Mouse (Mus musculus) cerebellum, adult 11-12 months (tissue): ENCODE results near the gene Mybbp1a.
A peak's percentile ranks its signal among the peaks of the same experiment; 100 is the strongest.

Source experiments
- DNase-seq: peaks from one replicate; pipeline ENCODE4 v3.0.0; 2022

Gene Mybbp1a

DNA sequence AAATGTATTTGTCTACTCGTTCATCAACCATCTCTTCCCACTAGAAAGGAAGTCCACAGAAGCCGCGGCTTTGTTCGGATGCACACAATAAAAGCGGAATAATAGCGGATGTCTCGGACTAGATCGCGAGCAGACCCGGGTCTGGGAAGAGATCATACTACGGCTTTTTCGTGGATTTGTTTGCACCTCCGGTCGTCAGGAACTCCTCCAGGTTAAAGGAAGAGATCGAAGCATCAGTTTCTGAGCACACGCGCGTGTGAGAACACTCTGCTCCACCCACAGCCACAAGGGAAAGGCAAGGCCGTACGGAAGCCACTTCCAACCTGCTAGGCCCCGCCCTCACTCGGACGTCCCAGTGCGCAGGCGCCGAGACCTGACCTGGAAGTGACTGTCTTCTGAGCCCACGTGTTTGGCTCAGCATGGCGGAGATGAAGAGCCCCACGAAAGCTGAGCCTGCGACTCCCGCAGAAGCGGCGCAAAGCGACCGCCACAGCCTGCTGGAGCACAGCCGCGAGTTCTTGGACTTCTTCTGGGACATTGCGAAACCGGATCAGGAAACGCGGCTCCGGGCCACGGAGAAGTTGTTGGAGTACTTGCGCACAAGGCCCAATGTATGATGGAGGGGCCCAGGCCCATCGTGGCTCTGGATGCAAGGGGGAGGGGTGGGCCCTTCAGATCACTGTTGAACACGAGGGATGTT is at the start of gene Mybbp1a:
Gene Mybbp1a (plus strand): TSS at position 391 of the 700 bp plus-strand sequence.
- DNase-seq = peak; percentile 97

DNA sequence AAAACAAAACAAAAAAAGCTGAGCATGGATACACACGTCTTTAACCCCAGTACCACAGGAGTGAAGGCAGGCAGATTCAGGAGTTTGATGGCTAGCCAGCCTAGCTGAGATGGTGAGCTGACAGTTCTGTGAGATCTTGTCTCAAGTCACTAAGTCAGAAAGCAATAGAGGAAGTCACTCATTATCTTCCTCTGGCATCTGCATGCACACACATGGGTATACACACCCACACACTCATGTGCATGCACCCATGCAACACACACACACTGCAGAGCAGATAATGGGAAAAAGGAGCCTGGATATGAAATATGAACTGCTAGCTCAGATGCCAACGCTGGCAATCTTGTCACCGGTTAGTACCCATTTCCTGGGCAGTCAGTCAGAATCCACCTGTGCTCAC is 47.9 kb upstream of the Mybbp1a start:
- DNase-seq = no peak

DNA sequence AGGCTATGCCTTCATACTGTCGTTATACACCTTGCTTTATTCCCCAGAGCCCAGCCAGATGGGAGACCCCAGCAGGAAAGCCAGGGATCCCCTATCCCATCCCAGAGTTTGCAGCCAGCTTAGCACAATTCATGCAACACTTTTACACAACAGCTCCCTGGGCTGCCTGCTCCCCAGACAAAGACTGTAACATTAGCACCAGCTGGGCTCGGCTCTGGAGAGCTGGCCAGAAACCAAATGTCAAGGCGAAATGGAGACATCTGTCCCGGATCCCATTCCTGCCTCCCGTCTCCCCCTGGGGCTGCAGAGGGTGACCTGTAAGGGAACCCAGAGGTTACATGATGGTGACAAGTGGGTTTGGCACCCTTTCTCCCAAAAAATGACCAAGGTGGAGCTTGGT is 47.5 kb upstream of the Mybbp1a start:
- DNase-seq = no peak

- no peak for DNase-seq
These were observed 46.5 kb upstream of the Mybbp1a start for GRCm38 (mm10) chr11:72394694-72395093.

- no peak for DNase-seq
These were observed 45.5 kb upstream of the Mybbp1a start for GRCm38 (mm10) chr11:72395652-72396051.

- DNase-seq = no peak
These were observed 44.5 kb upstream of the Mybbp1a start for GRCm38 (mm10) chr11:72396621-72397020.

DNA sequence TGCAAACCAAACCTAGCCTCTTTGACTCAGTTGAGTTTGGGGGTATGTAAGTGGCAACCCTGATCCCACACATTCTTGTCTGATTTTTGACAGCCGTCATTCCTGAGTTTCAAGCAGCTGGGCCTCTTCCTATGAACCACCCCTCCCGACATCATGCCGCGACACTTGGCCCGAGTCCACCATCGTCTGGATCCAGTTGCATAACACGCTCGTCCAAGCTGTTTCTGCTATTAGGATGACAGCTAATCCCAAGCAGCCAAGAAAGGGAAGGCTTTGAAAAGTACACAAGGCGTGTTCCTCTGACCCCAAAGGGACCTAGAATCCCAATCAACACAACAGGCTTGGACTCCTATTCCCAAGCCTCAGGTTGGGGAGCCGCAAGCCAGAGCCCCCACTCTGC is 44.1 kb upstream of the Mybbp1a start:
- no peak for DNase-seq

- DNase-seq = no peak
These were observed 43.2 kb upstream of the Mybbp1a start for GRCm38 (mm10) chr11:72397811-72398525.

DNA sequence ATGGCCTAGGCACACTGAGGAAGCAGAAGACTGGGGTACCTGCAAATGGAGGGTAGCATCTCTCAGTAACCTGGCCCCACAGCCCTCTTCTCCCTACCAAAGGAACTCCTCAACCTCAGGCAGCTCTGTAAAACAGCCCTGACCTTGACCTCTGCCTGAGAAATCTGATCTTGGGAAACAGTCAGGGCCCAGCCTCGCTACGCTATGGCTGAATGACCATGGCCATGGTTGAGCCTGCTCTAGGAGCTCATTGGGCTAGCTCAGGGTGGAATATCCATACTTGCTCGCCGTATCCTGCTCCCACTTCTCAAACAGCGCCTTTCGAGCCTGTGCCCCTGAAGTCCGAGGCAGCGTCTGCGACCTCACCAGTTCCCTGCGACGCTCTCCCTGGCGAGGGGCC is 40.1 kb upstream of the Mybbp1a start:
- DNase-seq = no peak

DNA sequence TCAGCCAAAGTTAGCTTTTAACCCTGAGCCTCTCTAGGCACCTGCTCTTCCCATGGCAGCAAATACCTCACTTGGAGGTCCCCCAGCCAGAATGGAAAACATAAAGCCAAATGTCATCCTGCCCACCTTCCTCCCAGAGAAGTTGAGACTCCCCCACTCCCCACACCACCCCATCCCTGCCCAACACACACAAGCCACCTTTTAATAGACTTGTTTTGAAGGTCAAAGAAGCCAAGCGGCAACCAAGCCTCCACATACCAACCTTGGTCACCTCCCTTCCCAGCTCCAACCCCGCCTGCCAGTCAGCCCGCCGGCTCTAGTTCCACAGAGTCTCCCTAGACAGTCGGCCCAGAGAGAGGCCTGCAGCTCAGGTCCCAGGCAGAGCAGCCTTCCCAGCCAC is 39.1 kb upstream of the Mybbp1a start:
- no peak for DNase-seq

DNA sequence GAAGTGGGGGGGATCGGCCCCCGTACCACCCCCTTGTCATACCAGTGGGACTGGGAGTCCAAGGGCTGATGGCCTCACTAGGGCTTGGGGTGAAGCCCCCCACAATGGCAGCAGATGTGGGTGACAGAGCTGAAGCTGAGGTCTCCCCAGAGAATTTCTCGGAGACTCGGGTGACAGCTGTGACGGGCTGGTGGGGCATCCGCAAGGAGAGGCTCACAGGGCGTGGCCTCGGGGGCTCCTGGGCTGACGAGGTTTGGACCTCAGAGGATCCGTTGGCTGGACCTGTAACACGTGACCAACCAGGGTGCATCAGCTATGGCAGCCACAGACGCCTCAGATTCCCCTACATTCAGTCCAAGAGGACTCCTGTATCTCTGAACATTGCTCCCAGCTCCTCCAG is 38.2 kb upstream of the Mybbp1a start:
- no peak for DNase-seq

GRCm38 (mm10) chr11:72405532-72405931 is 35.6 kb upstream of the Mybbp1a start:
- no peak for DNase-seq

DNA sequence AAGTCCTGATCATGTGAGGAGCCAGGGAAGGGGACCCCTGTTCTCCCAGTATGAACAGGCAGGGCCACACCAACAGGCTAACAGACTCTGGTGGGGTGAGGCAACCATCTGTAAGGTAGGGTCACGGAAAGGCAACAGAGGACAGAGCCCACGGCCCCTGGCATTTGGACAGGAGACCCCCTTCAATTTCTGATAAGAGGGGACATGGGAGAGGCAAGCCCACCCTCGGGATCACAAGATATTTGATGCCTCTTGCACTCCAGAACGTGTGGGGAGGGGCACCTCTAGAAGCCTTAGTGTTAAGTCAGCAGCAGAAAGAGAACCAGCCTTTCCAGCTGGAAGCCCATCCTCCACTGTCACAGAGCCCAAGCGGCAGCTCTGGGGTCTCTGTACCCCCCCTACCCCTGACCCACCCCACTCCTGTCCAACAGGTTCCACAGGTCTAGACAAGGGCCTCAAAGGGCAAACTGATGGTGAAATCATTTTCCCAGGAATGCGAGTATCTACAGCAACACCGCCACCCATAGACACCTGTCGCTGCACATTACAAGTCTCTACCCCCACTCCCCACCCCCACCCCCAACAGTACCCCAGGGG is 35.0 kb upstream of the Mybbp1a start:
- no peak for DNase-seq

GRCm38 (mm10) chr11:72407081-72407480 is 34.1 kb upstream of the Mybbp1a start:
- no peak for DNase-seq

- no peak for DNase-seq
These were observed 33.6 kb upstream of the Mybbp1a start for GRCm38 (mm10) chr11:72407574-72407973.

GRCm38 (mm10) chr11:72408451-72409170 is 32.5 kb upstream of the Mybbp1a start:
- DNase-seq = no peak

- no peak for DNase-seq
These were observed 31.3 kb upstream of the Mybbp1a start for GRCm38 (mm10) chr11:72409649-72410385.

DNA sequence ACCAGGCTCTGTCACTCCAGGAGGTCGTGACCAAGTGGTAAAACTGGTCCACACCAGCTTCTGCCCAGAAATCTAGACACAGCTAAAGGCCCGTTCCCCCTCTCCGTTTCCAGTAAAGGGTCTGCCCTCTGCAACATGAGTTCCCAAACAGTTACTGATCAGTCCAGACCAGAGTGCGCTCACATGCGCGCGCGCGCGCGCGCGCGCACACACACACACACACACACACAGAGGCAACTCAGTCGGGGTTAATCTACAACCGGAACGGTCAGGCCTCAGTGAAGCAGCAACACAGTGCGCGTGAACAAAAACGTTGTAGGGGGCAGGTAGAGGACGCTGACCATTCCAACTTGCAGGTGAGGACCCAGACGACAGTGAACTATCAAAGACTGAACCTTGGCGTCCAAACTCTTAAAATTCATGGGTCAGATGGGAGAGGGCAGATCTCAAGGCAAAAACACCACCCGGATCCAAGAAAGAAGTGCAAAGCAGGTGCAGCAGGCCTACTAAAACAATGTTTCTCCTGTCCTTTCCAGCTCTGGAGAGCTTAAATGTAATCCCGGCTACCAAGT is 30.5 kb upstream of the Mybbp1a start:
- DNase-seq = no peak

DNA sequence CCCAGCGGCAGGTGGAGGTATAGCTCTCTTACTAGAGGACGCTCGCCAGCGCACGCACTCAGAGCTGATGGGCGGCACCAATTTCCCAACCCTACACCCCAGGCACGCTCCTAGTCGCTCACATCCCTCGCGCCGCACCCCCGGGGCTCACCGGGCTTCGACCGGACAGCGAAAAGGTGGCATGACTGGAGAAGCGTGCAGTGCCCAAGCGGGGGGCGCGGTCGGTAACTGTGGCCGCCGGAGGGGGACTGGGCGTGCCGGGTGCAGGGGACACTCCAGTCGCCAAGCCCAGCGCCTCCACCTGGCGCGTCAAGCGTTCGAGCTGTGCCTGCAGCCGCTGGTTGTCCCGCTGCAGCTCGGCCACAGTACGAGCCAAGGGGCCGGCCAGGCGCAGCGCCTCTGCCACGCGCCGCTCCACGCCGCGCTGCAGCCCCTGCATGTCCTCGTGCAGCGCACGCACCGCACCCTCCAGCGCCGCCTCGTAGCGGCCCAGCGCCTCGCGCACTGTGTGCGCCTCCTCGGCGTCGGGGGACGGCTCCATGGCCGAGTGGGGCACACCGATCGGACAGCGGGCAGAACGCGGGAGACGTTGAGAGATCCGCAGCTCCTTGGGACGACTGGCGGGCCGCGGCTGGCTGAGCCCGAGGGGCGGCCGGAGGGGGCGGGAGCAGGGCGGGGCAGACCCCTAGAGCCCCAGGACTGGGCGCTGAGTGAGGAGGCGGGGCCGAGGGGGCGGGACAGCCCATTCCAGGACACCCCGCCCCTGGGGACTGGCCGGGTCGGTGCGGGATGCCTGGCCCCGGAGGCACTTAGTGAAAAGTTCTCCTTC is 29.8 kb upstream of the Mybbp1a start, which contains the start of gene Smtnl2:
Gene Smtnl2 (minus strand): TSS at position 621 of the 829 bp plus-strand sequence.
- no peak for DNase-seq

GRCm38 (mm10) chr11:72411945-72412344 is 29.2 kb upstream of the Mybbp1a start:
- no peak for DNase-seq

GRCm38 (mm10) chr11:72413016-72413415 is 28.1 kb upstream of the Mybbp1a start:
- no peak for DNase-seq
